Mouse (Mus musculus) ES-Bruce4 (cell line): ENCODE data around the gene Olfr518.

Experiments used
- CTCF ChIP-seq: IDR thresholded peaks from one replicate; pipeline ENCODE4 v1.8.1; 2011; ENCODE audit warnings: low read depth, low read length
- EP300 ChIP-seq: IDR thresholded peaks from 2 replicates; pipeline ENCODE4 v1.6.1; 2011; ENCODE audit warnings: low read depth, low read length; ENCODE audit not compliant: insufficient read depth
- POLR2A ChIP-seq: IDR thresholded peaks from one replicate; pipeline ENCODE4 v1.8.1; 2011; ENCODE audit warnings: low read length; ENCODE audit not compliant: insufficient read depth

DNA sequence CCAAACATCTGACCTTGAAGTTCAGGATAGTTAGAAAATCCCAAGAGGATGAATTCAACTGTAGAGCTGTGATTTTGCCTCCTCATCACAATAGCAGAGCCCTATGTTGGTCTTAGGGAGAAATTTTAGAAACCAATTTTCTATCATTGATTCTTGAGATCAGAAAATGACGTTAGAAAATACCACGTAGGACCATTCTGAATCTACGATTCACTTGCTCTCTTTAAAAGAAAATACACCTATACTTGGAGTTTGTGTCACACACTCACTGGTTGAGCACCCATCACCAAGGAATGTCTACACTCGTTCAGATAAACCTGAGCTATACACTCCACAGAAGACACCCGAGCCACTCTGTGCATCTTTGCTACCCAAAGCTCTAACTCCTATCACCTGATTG is 9.5 kb upstream of the Olfr518 start, which contains the start of gene Olfr519:
- TF ChIP-seq CTCF (no peak), EP300 (no peak), POLR2A (no peak)
